Mouse (Mus musculus) neural tube, embryonic 10.5 days (tissue): ENCODE data around the gene Aff4.
"Not testable (repeated sequence)": the region's sequence is repeated elsewhere in the genome, so short reads cannot be mapped to it uniquely, and the experiment has no call there.

ENCODE experiments used
- DNase-seq: peaks from one replicate; pipeline ENCODE4 v3.0.0-alpha.2; 2017; ENCODE audit warnings: low spot score; ENCODE audit errors: extremely low spot score

Aff4 gene

GRCm38 (mm10) chr11:53337684-53338083 lies 12.9 kb upstream of the Aff4 start:
- DNase-seq: no peak

DNA sequence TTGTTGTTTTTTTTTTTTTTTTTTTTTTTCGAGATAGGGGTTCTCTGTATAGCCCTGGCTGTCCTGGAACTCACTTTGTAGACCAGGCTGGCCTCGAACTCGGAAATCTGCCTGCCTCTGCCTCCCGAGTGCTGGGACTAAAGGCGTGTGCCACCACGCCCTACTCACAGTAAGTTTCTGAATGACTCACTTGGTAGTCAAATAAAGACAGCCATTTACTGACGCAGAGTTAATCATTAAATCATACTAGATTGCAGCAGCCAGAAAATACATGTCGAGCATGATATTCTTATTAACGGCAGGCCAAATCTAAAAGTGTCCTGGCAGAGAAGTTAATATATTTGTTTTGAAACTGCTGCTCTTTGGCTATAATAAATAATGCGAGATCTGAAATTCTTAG lies 9.6 kb upstream of the Aff4 start:
- not testable (repeated sequence) for DNase-seq

GRCm38 (mm10) chr11:53342711-53343110 lies 7.9 kb upstream of the Aff4 start:
- DNase-seq: no peak

DNA sequence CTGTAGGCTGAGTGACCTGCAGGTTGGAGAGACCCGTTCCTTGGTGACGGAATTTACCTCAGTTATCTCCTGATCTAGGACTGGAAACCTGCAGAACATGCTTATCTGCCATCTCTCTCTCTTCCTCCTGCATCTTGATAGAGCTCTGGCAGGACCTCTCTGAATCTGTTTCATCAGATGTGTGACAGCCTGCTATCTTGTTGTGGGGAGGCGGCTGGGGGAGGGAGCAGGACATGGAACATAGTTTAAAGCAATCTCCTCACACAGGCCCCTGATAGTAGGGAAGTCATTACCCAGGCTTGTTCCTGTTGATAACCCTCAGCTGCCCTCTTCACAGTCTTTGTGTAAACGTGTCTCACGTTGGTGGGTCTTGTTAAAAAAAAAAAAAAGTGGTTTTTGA lies 5.3 kb upstream of the Aff4 start:
- no peak for DNase-seq

DNA sequence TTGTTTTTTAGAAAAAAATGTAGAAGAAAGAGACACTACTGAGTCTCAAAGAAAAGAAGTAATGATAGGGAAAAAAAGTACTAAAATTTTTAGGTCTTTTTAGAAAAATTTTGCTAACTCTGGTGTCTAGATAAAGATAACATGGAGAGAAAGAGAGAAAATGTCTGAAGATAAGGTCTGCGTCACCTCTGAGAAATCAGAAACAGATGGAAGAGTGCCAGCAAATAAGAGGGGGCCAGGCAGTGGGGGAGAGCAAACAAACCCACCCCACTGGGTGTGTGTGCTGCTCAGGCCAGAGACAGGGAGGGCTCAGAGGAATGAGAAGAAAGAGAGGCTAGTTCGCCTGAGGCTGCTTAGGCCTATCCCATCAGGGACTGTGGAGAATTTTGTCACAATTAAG lies 4.9 kb upstream of the Aff4 start:
- DNase-seq: no peak

GRCm38 (mm10) chr11:53351224-53351942 lies 750 bp downstream of the Aff4 start:
- DNase-seq: peak; percentile 75

- DNase-seq: no peak
Observed at GRCm38 (mm10) chr11:53351943-53352590, 1.4 kb downstream of the Aff4 start.

GRCm38 (mm10) chr11:53358504-53359155 lies 8.0 kb downstream of the Aff4 start:
- DNase-seq: no peak

- DNase-seq: no peak
Observed at GRCm38 (mm10) chr11:53367032-53367431, 16.4 kb downstream of the Aff4 start.

GRCm38 (mm10) chr11:53378918-53379317 lies 28.3 kb downstream of the Aff4 start:
- no peak for DNase-seq

DNA sequence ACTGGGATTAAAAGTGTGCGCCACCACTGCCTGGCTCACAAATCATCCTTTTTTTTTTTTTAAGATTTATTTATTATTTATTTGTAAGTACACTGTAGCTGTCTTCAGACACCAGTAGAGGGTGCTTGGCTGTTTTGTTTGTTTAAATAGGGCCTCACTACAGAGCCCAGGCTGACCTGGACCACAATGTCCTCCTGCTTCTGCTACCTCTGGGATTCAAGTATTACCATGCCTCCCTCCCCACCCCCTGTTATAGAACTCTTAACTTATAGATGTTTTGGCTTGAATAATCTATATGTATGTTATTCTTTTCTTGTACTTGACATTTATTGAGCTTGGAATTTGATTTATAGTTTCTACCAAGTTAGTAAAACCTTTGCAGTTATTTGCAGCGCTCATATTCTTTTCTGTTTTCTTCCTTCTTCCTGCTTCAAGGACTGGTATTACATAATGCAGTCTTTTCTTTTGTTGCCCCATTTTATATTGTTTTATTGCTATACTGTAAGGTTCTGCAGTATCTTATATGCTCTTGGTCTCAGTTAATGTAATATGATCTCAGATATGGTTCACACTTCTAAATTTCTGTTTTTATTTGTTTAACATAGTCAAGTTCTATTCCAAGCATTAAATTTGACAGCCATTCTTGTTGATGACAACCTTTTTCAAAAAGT lies 33.3 kb downstream of the Aff4 start:
- no peak for DNase-seq

DNA sequence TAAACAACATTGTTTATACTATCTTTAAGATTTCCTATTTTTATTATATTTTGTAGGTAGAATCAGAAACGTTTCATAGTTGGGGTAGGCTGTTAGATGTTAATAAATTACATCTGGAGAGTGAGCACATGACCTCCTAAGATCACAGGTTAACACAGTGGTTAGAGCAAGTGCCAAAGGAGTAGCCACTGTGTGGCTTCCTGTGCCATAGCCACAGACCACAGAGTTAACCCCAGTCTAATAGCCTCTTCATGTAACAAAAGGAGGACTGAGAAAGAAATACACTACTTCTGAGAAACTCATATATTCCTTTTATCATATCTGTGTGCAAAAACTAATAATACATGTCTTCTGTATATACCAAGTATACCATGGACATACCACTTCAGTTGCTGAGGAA lies 43.2 kb downstream of the Aff4 start:
- no peak for DNase-seq

DNA sequence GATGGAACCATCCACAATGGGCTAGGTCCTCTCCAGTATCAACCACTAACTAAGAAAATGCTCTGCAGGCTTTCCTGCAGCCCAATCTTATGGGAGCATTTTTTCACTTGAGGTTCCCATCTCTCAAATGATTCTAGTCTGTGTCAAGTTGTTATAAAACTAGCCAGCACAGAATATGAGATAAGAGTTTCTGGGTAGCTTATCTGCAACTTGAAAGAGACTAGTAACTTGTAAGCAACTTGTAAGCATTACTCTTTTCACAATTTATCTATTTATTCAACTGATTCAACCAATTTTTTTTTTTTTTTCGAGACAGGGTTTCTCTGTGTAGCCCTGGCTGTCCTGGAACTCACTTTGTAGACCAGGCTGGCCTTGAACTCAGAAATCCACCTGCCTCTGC lies 53.0 kb downstream of the Aff4 start:
- no peak for DNase-seq

GRCm38 (mm10) chr11:53411738-53412137 lies 61.1 kb downstream of the Aff4 start:
- no peak for DNase-seq

GRCm38 (mm10) chr11:53413871-53414270 lies 63.2 kb downstream of the Aff4 start:
- no peak for DNase-seq

DNA sequence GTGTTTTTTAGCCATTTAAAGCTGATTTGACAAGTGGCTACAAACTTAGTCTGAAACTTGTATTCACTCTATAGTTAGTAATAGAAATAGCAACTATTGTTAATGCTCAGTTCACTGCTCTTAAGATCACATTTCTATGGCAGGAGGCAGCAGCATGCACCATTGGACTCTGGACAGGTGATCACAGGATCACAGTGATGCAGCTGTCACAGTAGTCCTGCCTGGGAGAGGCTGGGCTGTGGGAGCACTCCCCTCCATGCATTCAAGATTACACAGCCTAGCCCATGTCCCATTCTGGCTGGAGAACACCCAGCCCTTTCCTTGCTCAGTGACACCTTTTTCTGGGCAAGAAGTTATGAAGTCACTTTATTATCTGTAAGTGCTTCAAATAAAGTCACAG lies 67.4 kb downstream of the Aff4 start:
- no peak for DNase-seq

DNA sequence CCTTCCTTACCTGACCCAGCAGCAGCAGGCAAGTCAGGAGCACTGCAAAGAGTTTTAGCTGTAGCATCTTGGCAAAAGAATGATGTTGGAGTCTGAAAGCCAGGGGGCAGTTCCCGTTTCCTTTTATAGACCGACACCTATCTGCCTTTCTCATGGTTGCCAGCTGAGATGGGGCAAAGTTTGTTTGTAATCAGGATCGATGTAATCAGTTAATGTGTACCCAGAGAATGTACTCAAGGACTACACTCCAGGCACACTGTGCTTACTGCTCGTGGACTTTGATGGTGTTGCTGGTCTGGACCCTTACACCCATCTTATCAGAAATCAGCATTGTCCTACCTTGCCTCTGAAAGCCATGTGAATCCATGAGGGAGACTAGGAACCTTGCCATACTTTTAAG lies 72.4 kb downstream of the Aff4 start, which contains the start of gene Leap2:
Gene Leap2, minus strand, starts transcription at position 135 of the 400 bp plus-strand sequence.
- DNase-seq: no peak

- DNase-seq: no peak
Observed at GRCm38 (mm10) chr11:53424826-53425225, 74.2 kb downstream of the Aff4 start.

DNA sequence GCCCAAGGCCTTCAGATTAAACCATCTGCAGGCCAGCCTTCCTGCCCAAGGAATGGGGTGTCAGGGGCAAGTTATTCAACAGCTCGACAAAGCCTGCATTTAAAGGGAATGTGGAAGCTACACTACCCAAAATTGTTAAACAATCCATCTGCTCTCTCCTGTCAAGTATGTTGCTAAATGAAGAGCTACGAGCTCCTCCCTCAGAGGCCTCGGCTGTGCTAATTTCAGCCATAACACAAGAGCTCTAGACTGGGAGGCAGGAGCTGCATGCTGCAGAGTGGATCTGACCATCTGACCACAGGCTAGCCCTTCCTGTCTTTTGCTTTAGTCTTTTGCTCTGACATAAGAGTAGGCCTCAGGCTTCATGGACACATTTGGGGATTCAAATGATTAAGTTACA lies 74.6 kb downstream of the Aff4 start:
- DNase-seq: no peak

GRCm38 (mm10) chr11:53425711-53426255 lies 75.2 kb downstream of the Aff4 start:
- no peak for DNase-seq

- DNase-seq: not testable (repeated sequence)
Observed at GRCm38 (mm10) chr11:53426914-53427313, 76.3 kb downstream of the Aff4 start.
